Mouse (Mus musculus): ENCODE measurements around the gene Hectd4.
"Not testable (repeated sequence)": the region's sequence is repeated elsewhere in the genome, so short reads cannot be mapped to it uniquely, and the experiment has no call there.

The Hectd4 gene

DNA sequence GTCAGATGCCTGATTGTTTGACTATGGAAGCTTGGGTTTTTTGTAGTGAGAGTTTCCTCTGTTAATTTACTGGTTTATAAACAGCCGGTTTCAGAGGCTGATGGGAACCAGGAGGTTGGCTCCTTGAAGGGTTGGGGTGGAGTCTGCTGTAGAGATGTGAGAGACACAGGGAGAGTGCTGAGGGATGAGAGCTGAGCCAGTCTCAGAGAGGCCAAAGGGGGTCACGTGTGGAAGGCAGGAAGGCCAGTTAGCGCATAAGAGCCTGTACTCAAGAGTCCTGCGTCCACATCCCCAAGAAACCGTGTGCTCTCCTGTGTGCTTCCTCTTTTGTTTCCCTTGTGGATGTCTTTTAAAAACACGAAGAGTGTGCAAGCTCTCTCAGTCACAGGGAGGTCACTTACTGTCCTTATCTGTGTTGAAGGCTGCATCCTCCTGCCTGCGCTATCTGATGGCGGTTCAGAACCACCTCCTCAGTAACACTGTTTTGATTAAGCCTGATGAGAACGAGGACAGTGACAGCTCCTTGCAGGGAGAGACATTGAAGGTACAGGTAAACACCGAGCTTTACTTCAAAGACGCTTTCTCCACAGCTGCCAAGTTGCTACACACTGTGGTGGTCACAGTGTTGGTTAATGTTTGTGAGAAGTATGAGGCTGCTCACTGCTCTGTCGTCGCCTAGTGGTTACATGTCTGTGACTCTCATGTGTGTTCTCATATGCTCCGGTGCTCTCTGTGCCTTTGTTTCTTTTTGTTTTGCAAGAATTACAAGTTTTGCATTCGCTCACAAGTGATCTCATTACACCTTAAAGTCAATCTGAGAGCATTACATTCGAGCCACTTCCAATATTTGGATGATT is 72.5 kb downstream of the Hectd4 start:
- DNase-seq = no peak

DNA sequence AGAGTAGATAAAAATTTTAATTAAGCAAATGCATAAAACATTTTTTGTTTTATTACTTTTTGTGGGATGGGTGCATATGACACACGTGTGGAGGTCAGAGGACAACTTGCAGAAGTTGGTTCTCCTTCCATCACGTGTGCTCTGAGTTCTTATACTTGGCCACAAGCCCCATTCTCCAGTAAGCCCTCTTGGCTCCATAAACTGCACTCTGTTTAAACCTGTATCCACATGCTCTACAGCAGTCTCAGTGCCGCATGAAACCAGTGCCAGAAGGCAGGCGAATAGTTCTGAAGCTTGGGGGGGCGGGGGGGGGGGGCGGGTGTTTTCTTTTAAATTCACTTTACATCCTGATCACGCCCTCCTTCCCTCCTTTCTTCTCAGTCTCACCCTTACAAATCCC is 85.0 kb downstream of the Hectd4 start:
- no peak for DNase-seq

- DNase-seq = no peak
Measured at GRCm38 (mm10) chr5:121307620-121308019, 87.6 kb downstream of the Hectd4 start.

DNA sequence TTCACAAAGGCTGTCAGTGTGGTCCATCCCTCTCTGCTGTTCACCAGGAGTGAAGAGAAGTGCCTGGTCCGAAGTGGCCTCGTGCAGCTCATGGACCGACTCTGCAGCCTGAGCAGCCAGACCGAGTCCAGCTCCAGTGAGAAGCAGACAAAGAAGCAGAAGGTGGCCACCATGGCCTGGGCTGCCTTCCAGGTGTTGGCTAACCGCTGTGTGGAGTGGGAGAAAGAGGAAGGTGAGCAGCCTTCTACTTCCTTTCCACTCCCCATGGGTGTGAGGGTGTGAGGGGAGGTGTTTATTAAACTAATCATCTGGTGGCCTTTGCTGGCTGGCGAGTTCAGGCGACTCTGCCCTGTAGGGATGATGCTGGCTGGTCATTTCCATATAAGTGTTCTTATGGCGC is 91.6 kb downstream of the Hectd4 start:
- no peak for DNase-seq

- DNase-seq = no peak
Measured at GRCm38 (mm10) chr5:121313764-121314474, 93.9 kb downstream of the Hectd4 start.

DNA sequence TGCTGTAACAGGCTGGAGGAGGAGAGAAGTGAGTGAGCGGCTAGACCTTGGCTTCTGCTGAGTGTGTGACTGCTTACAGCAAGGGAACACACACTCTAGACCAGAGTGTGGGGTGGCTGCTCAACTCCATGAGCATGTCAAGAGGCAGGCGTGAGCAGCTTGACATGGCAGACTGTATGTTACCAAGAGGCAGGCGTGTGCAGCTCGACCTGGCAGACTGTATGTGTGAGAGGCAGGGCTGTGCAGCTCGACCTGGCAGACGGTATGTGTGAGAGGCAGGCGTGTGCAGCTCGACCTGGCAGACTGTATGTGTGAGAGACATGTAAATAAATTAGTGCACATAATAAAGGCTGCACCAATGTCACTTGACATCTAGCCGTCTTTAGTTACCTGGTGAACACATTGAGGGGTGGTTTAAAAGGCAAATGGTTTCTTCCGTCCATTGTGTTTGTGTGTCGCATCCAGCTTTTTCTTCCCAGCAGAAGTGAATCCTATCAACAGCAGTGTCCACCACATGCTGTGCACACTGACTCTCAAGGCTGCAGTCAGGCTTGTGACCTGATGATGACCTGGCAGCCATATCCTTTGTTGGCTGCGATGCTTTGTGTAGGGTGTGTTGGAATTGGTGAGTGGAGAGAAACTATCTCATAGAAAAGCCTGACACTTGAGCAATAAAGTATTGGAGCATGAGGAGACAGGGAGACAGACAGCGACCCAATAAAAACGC is 106.2 kb downstream of the Hectd4 start:
- no peak for DNase-seq

- DNase-seq = peak; percentile 47 to 60
Measured at GRCm38 (mm10) chr5:121329333-121330058, 109.5 kb downstream of the Hectd4 start.

GRCm38 (mm10) chr5:121330154-121330816 is 110.3 kb downstream of the Hectd4 start:
- not testable (repeated sequence) for DNase-seq

DNA sequence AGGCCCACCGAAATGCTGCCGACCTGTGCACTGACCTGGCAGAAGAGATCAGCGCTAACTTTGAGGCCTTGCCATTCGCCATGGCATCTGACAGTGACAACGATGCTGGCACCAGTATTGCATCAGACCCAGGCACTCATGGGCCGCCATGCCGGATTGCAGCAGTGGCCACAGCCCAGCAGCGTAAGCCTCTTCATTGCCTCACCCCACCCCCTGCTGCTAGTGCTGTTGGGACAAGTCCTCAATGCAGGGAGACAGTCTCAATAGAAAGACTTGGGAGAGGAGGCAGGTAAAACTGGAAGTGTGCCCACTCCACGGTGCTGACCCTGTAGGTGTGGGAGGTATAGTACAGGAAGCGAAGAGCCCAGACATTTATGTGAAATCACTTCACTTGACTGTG is 111.7 kb downstream of the Hectd4 start:
- DNase-seq = no peak

- no peak for DNase-seq
Measured at GRCm38 (mm10) chr5:121333976-121334375, 114.0 kb downstream of the Hectd4 start.

- DNase-seq = no peak
Measured at GRCm38 (mm10) chr5:121334454-121334853, 114.4 kb downstream of the Hectd4 start.

- no peak for DNase-seq
Measured at GRCm38 (mm10) chr5:121335426-121335825, 115.4 kb downstream of the Hectd4 start.

GRCm38 (mm10) chr5:121336009-121336408 is 116.0 kb downstream of the Hectd4 start:
- DNase-seq = no peak

DNA sequence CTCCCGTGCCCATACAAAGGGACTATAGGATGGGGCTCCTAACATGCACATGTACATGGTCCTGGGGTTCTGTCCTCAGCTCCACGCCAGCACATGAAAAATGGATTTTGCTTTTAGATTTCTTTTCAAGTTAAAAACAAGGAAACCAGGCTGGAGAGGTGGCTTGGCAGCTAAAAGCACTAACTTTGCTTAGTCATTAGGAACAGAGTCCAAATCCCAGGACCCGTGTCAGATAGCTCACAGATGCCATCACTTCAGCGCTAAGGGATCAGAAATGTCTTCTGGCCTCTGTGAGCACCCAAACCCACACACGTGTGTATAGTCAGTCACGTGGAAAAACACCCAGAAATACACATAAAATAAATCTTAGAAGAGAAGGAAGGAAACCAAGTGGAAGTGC is 116.8 kb downstream of the Hectd4 start:
- no peak for DNase-seq

DNA sequence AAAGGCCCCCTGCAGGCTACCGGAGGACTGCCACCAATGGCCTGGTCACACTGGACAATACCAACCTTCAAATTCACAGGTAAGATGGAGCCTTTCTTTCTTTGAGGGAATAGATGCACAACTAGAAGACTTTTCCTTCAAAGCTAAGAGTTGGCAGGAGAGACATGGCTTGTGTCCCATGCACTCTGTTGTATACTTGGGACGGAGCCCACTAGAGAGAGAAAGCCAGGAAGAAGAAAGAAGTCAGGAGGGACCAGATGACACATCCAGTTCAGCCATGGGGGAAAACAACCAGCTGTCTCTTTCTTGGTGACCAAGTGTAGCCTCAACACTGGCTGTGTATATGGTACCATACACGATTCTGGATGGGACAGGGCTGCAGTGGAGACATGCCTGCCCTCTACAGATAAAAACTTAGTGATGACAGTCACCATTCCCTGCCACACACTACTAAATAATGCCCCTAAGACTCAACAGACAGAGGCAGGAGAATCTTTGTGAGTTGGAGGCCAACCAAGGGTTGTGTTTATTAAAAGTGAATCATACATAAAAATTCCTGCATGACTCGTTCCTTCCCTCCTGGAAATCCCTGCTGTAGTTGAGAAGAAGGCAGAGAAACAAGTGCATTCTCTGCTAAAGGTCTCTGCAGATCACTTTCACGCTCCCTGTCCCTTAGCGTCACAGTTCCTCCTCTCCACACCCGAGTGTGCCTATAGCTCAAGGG is 119.7 kb downstream of the Hectd4 start:
- DNase-seq = peak in 1 of 2 experiments; percentile 21

DNA sequence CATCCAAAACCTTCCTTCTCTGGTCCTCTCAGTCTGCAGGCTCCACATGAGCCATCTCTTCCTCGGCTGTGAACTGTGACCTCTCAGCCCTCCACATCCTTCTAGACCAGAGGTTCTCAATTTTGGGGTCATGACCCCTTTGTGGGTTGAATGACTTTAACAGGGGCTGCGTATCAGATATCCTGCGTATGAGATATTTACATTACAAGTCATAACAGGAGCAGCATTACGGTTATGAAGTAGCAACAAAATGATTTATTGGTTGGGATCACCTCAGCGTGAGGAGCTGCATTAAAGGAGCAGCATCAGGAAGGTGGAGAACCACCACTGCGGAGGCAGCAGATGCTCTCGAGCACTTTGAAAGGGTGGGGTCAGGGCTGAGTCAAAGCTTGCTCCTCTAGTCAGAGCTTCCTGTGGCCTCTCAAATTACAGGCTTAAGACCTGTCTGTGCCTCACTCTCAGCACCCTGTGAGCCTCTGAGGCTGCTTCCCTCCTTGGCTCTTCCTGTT is 121.0 kb downstream of the Hectd4 start:
- no peak for DNase-seq

- DNase-seq = no peak
Measured at GRCm38 (mm10) chr5:121342490-121342889, 122.5 kb downstream of the Hectd4 start.

GRCm38 (mm10) chr5:121343997-121344396 is 124.0 kb downstream of the Hectd4 start:
- no peak for DNase-seq

DNA sequence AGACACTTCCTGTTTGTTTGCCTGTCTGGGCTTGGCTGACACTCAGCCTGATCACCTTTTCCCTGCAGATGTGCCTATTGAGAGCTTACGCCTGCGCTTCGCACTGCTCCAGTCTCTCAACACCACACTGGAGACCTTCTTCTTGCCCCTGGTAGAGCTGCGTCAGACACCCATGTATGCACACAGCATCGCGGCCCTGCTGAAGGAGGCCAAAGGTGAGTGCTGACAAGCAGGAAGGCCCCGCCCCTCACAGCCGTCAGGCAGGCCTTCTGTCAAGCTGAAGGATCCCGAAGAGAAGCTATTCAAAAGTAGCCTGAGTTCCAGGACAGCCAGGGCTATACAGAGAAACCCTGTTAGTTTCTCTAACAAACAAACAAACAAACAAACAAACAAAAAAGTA is 139.2 kb downstream of the Hectd4 start:
- no peak for DNase-seq

GRCm38 (mm10) chr5:121361696-121362095 is 141.7 kb downstream of the Hectd4 start:
- peak in 1 of 2 experiments; percentile 17 for DNase-seq

- DNase-seq = no peak
Measured at GRCm38 (mm10) chr5:121363441-121363840, 143.4 kb downstream of the Hectd4 start.
